Mouse (Mus musculus) heart, embryonic 10.5 days (tissue): ENCODE results near the gene Olfr1214. TPM values are rescaled to one million over a fixed set of nuclear protein-coding genes. Genes with fewer than 3 reads are reported as not detected.
"Not testable (repeated sequence)": the region's sequence is repeated elsewhere in the genome, so short reads cannot be mapped to it uniquely, and the experiment has no call there.

ENCODE experiments used
- DNase-seq: peaks from one replicate; pipeline ENCODE4 v3.0.0-alpha.2; 2017; ENCODE audit warnings: low spot score
- H3K27ac ChIP-seq: fragments of 300-500 bp; sonication (generic); 2 replicates; pipeline ENCODE4 v1.5.1; 2016; ENCODE audit warnings: mild to moderate bottlenecking
- H3K27me3 ChIP-seq: fragments of 300-500 bp; sonication (generic); 2 replicates; pipeline ENCODE4 v1.6.1; 2016; ENCODE audit warnings: mild to moderate bottlenecking; ENCODE audit not compliant: poor library complexity, insufficient read depth, severe bottlenecking
- H3K36me3 ChIP-seq: fragments of 300-500 bp; sonication (generic); 2 replicates; pipeline ENCODE4 v1.6.1; 2016; ENCODE audit warnings: mild to moderate bottlenecking, moderate library complexity
- H3K4me1 ChIP-seq: fragments of 300-500 bp; sonication (generic); 2 replicates; pipeline ENCODE4 v1.6.1; 2016; ENCODE audit warnings: mild to moderate bottlenecking
- H3K4me3 ChIP-seq: fragments of 300-500 bp; sonication (generic); 2 replicates; pipeline ENCODE4 v1.5.1; 2016; ENCODE audit warnings: mild to moderate bottlenecking, moderate library complexity
- H3K9me3 ChIP-seq: fragments of 300-500 bp; sonication (generic); 2 replicates; pipeline ENCODE4 v1.6.1; 2016; ENCODE audit warnings: mild to moderate bottlenecking, moderate library complexity
- WGBS: fragments of 180-500 bp; shearing (Covaris S2); methylation state at CpG from one replicate; pipeline ENCODE4 v1.1.7; 2016; 5-methylcytosine and 5-hydroxymethylcytosine counted together
- polyA plus RNA-seq: library from polyadenylated mRNA; unstranded; fragments of >200 nt; fragmentation: Nextera tagmentation; extraction: Ambion mirVana; gene quantifications from 2 replicates; pipeline ENCODE4 v1.2.1, GENCODE M21; 2016

Olfr1214 gene
- polyA plus RNA-seq, result not detected in 2 replicates

DNA sequence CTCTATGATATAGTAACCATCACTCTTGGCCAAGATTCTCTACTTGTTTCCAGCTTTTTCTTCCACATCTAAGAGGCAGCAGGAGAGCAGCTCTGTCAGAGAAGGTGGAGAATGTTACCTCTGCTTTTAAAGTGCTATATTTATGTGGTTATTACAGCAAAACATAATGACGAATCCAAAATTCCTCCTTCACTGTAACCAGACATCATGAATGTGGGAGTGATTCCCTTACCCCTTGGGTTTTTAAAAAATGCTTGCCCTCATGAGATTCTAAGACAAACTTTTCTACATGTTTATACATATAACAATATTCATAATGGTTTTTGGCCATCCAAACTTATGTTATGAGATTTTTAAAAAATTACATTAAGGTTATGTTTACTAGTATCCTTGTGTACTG lies at the start of gene Olfr1214:
Gene Olfr1214 (minus strand): TSS at position 101 of the 400 bp plus-strand sequence.
- H3K4me3 ChIP-seq, result no peak within 1 kb of the TSS
- H3K36me3 ChIP-seq, result no peaks in the 10 kb centered on the region
- DNase-seq, result no peak
- H3K4me1 ChIP-seq, result no peaks in the 10 kb centered on the region
- H3K9me3 ChIP-seq, result no peaks in the 10 kb centered on the region
- WGBS, result 80% methylated on average over 1 of the region's 1 CpGs
- H3K27ac ChIP-seq, result no peak within 1 kb of the TSS
- H3K27me3 ChIP-seq, result no peaks in the 10 kb centered on the region

DNA sequence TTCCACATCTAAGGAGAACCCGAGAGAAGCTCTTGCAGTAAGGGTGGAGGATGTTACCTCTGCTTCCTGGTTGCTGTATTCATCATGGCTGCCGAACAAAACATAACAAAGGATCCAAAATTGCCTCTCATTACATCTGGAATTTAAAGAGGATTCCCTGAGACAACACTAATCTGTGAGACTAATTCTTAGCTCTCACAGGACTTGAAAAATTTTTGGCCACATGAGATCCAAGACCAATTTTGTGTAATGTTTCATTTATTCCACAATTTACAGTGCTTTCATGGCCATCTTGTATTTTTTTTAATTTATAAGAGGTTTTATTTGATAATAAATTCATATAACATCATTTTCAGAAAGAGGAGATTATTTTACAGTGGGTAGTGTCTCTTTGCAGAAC lies 39.5 kb upstream of the Olfr1214 start, which contains the start of gene Olfr1217:
Gene Olfr1217 (minus strand): TSS at position 101 of the 400 bp plus-strand sequence.
- H3K36me3 ChIP-seq, result no peaks in the 10 kb centered on the region
- no peaks in the 10 kb centered on the region for H3K9me3 ChIP-seq
- H3K27me3 ChIP-seq, result no peaks in the 10 kb centered on the region
- no peaks in the 10 kb centered on the region for H3K4me1 ChIP-seq
- no peak for DNase-seq
- H3K27ac ChIP-seq, result no peak within 1 kb of the TSS
- no peak within 1 kb of the TSS for H3K4me3 ChIP-seq
- 75% methylated on average over 2 of the region's 2 CpGs for WGBS

- not testable (repeated sequence) for H3K9me3 ChIP-seq, H3K4me3 ChIP-seq
- 70% methylated on average over 3 of the region's 3 CpGs for WGBS
Measured at GRCm38 (mm10) chr2:89021436-89021835, 29.0 kb upstream of the Olfr1214 start.

GRCm38 (mm10) chr2:89018240-89018639 lies 25.8 kb upstream of the Olfr1214 start, which contains the start of gene Olfr1216:
Olfr1216 (minus strand) TSS chr2:89018340.
- Histone ChIP-seq H3K4me3 (no peak within 1 kb of the TSS), H3K27ac (no peak within 1 kb of the TSS), H3K4me1 (no peaks in the 10 kb centered on the region), H3K9me3 (no peaks in the 10 kb centered on the region), H3K27me3 (no peaks in the 10 kb centered on the region), H3K36me3 (no peaks in the 10 kb centered on the region)
- WGBS, result 70% methylated on average over 1 of the region's 1 CpGs
- no peak for DNase-seq

More at GRCm38 (mm10) chr2:89021436-89021835, 29.0 kb upstream of the Olfr1214 start:
- not testable (repeated sequence) for H3K27ac ChIP-seq, H3K4me1 ChIP-seq, H3K27me3 ChIP-seq, DNase-seq, H3K36me3 ChIP-seq

- Histone ChIP-seq H3K4me3 (no peak within 1 kb of the TSS), H3K27me3 (no peaks in the 10 kb centered on the region), H3K9me3 (no peaks in the 10 kb centered on the region), H3K36me3 (no peaks in the 10 kb centered on the region), H3K4me1 (no peaks in the 10 kb centered on the region), H3K27ac (no peak within 1 kb of the TSS)
- 71% methylated on average over 2 of the region's 2 CpGs for WGBS
- no peak for DNase-seq
Measured at GRCm38 (mm10) chr2:89006873-89007272, 14.4 kb upstream of the Olfr1214 start, which contains the start of gene Olfr1215. Olfr1215 (minus strand) TSS chr2:89006973.

DNA sequence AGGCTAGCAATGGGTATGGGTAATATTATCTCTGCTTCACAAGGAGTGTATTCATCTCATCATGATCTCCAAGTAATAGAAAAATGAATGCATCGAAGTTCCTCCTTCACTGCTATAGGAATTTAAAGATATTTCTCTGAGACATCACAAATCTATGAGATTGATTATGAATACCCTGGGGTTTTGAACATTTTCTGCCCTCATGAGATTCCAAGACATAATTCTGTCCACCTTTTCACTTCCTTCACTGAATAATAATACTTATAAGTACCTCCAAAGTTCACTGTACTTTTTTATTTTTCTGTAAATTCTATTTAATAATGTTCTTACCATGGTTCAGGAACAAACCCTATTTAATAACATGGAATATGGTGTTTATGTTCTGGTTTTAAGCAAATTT lies 12.3 kb downstream of the Olfr1214 start, which contains the start of gene Gm13762:
Gene Gm13762 (minus strand): TSS at position 101 of the 400 bp plus-strand sequence.
- no peak within 1 kb of the TSS for H3K4me3 ChIP-seq
- no peaks in the 10 kb centered on the region for H3K4me1 ChIP-seq
- no peak for DNase-seq
- H3K27ac ChIP-seq, result no peak within 1 kb of the TSS
- 74% methylated on average over 1 of the region's 1 CpGs for WGBS
- H3K27me3 ChIP-seq, result no peaks in the 10 kb centered on the region
- no peaks in the 10 kb centered on the region for H3K9me3 ChIP-seq
- H3K36me3 ChIP-seq, result no peaks in the 10 kb centered on the region

- Histone ChIP-seq H3K27me3 (no peaks in the 10 kb centered on the region), H3K36me3 (no peaks in the 10 kb centered on the region), H3K4me3 (no peak within 1 kb of the TSS), H3K4me1 (no peaks in the 10 kb centered on the region), H3K9me3 (no peaks in the 10 kb centered on the region), H3K27ac (no peak within 1 kb of the TSS)
- no peak for DNase-seq
Measured at GRCm38 (mm10) chr2:88953669-88954068, 38.8 kb downstream of the Olfr1214 start, which contains the start of gene Olfr1212. Olfr1212 (plus strand) TSS chr2:88953969.

DNA sequence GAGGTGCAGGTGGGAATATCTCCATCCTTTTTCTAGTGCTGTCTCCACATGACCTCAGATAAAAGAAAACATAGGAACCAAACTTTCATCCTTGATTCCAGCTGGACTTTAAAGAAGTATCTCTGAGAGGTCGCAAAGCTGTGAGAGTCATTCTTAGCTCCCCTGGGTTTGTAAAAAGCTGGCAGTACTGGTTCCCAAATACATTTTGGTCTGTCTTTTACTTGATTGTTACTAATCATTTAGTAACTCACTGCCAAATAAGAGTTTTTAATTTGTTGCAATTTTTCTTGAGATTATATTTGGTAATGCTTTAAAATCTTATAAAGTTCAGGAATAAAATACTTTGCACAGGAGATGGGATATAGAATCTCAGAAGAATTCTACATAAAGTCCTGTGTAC lies 54.4 kb downstream of the Olfr1214 start, which contains the start of gene Olfr1211:
Gene Olfr1211 (minus strand): TSS at position 101 of the 400 bp plus-strand sequence.
- Histone ChIP-seq H3K36me3 (no peaks in the 10 kb centered on the region), H3K9me3 (no peaks in the 10 kb centered on the region), H3K4me3 (no peak within 1 kb of the TSS), H3K4me1 (no peaks in the 10 kb centered on the region), H3K27me3 (no peaks in the 10 kb centered on the region), H3K27ac (no peak within 1 kb of the TSS)
- 81% methylated on average over 1 of the region's 1 CpGs for WGBS
- no peak for DNase-seq

Other genes with a start within 250 kb of the Olfr1214 start
- gene Olfr1198, start 241.3 kb downstream of the Olfr1214 start, polyA plus RNA-seq, result not detected in 2 replicates
- not detected in 2 replicates for gene Olfr1199, start 232.2 kb downstream of the Olfr1214 start, polyA plus RNA-seq
- not detected in 2 replicates for gene Olfr1200, start 222.2 kb downstream of the Olfr1214 start, polyA plus RNA-seq
- not detected in 2 replicates for gene Olfr1201, start 199.6 kb downstream of the Olfr1214 start, polyA plus RNA-seq
- not detected in 2 replicates for gene Olfr1202, start 178.2 kb downstream of the Olfr1214 start, polyA plus RNA-seq
- not detected in 2 replicates for gene Olfr1205, start 162.9 kb downstream of the Olfr1214 start, polyA plus RNA-seq
- not detected in 2 replicates for gene Olfr1204, start 143.4 kb downstream of the Olfr1214 start, polyA plus RNA-seq
- not detected in 2 replicates for gene Olfr1206, start 129.4 kb downstream of the Olfr1214 start, polyA plus RNA-seq
- gene Olfr1208, start 90.3 kb downstream of the Olfr1214 start, polyA plus RNA-seq, result not detected in 2 replicates
- not detected in 2 replicates for gene Olfr1209, start 77.5 kb downstream of the Olfr1214 start, polyA plus RNA-seq
- not detected in 2 replicates for gene Olfr1211, start 54.5 kb downstream of the Olfr1214 start, polyA plus RNA-seq
- gene Olfr1212, start 38.7 kb downstream of the Olfr1214 start, polyA plus RNA-seq, result not detected in 2 replicates
- not detected in 2 replicates for gene Gm13762, start 12.4 kb downstream of the Olfr1214 start, polyA plus RNA-seq
- gene Olfr1215, start 14.3 kb upstream of the Olfr1214 start, polyA plus RNA-seq, result not detected in 2 replicates
- gene Olfr1216, start 25.7 kb upstream of the Olfr1214 start, polyA plus RNA-seq, result not detected in 2 replicates
- gene Olfr1217, start 39.4 kb upstream of the Olfr1214 start, polyA plus RNA-seq, result not detected in 2 replicates
- gene Olfr1218, start 68.5 kb upstream of the Olfr1214 start, polyA plus RNA-seq, result not detected in 2 replicates
- gene Olfr1219, start 90.9 kb upstream of the Olfr1214 start, polyA plus RNA-seq, result not detected in 2 replicates
- not detected in 2 replicates for gene Olfr1220, start 114.2 kb upstream of the Olfr1214 start, polyA plus RNA-seq
- gene Olfr1221, start 124.6 kb upstream of the Olfr1214 start, polyA plus RNA-seq, result not detected in 2 replicates
- gene Olfr1222, start 140.4 kb upstream of the Olfr1214 start, polyA plus RNA-seq, result not detected in 2 replicates
- gene Olfr1223, start 158.9 kb upstream of the Olfr1214 start, polyA plus RNA-seq, result not detected in 2 replicates
- gene Olfr1224-ps1, start 171.4 kb upstream of the Olfr1214 start, polyA plus RNA-seq, result not detected in 2 replicates
- gene Olfr1225, start 182.0 kb upstream of the Olfr1214 start, polyA plus RNA-seq, result not detected in 2 replicates
- gene Olfr1226, start 207.4 kb upstream of the Olfr1214 start, polyA plus RNA-seq, result not detected in 2 replicates